Mouse (Mus musculus) thymus, postnatal 4 days (tissue): ENCODE data around the gene Gm17359.

Source experiments
- DNase-seq: peaks from one replicate; pipeline ENCODE4 v3.0.0; 2021

Gm17359 gene

GRCm38 (mm10) chr3:79484286-79485063 is 148.0 kb downstream of the Gm17359 start:
- no peak for DNase-seq

GRCm38 (mm10) chr3:79488025-79488424 is 151.6 kb downstream of the Gm17359 start:
- no peak for DNase-seq

GRCm38 (mm10) chr3:79490102-79490501 is 153.6 kb downstream of the Gm17359 start:
- DNase-seq = no peak

- no peak for DNase-seq
Observed at GRCm38 (mm10) chr3:79491614-79492013, 155.2 kb downstream of the Gm17359 start.

GRCm38 (mm10) chr3:79493064-79493463 is 156.6 kb downstream of the Gm17359 start:
- DNase-seq = no peak

- DNase-seq = no peak
Observed at GRCm38 (mm10) chr3:79494028-79494427, 157.6 kb downstream of the Gm17359 start.

- no peak for DNase-seq
Observed at GRCm38 (mm10) chr3:79495151-79495550, 158.7 kb downstream of the Gm17359 start.

- DNase-seq = no peak
Observed at GRCm38 (mm10) chr3:79496668-79497067, 160.2 kb downstream of the Gm17359 start.

- no peak for DNase-seq
Observed at GRCm38 (mm10) chr3:79500279-79500678, 163.8 kb downstream of the Gm17359 start.

- no peak for DNase-seq
Observed at GRCm38 (mm10) chr3:79501166-79501728, 164.8 kb downstream of the Gm17359 start.
